Mouse (Mus musculus) layer of hippocampus, postnatal 25 days (tissue): ENCODE results near the gene Itgb7. TPM values are rescaled to one million over a fixed set of nuclear protein-coding genes. Genes with fewer than 3 reads are reported as not detected.

Experiments used
- total RNA-seq, 2 experiments: library from RNA; stranded (reverse); gene quantifications; 2 replicates each; pipeline ENCODE4 v1.2.3; 2021

The Itgb7 gene
- total RNA-seq, 2 experiments from 2014 or later = 2.0 to 2.3 TPM

Other genes with a start within 250 kb of the Itgb7 start
- gene Krt8, start 227.5 kb downstream of the Itgb7 start, total RNA-seq = under 1 TPM in 1 of 2 experiments, not detected in 1; 0.19 TPM
- under 1 TPM; 0.17 to 0.26 TPM for gene Krt18, start 203.8 kb downstream of the Itgb7 start, total RNA-seq
- gene Eif4b, start 158.2 kb downstream of the Itgb7 start, total RNA-seq = 100 to 1,000 TPM; 182 to 188 TPM
- gene Tns2, start 131.5 kb downstream of the Itgb7 start, total RNA-seq = 10 to 100 TPM; 13.3 to 15.0 TPM
- 100 to 1,000 TPM; 149 to 154 TPM for gene Spryd3, start 95.7 kb downstream of the Itgb7 start, total RNA-seq
- gene Igfbp6, start 87.6 kb downstream of the Itgb7 start, total RNA-seq = 10 to 100 TPM in 1 of 2 experiments, 1 to 10 TPM in 1; 8.0 to 11.1 TPM
- gene Soat2, start 81.4 kb downstream of the Itgb7 start, total RNA-seq = not detected
- 10 to 100 TPM; 66.6 to 70.2 TPM for gene Zfp740, start 28.7 kb downstream of the Itgb7 start, total RNA-seq
- 10 to 100 TPM; 32.5 to 38.4 TPM for gene Csad, start 27.2 kb downstream of the Itgb7 start, total RNA-seq
- 10 to 100 TPM; 13.1 to 13.6 TPM for gene Rarg, start 25.6 kb upstream of the Itgb7 start, total RNA-seq
- not detected for gene Gm9918, start 38.6 kb upstream of the Itgb7 start, total RNA-seq
- 10 to 100 TPM; 39.0 to 39.6 TPM for gene Mfsd5, start 47.5 kb upstream of the Itgb7 start, total RNA-seq
- gene Espl1, start 64.3 kb upstream of the Itgb7 start, total RNA-seq = 1 to 10 TPM; 2.9 to 3.5 TPM
- gene Pfdn5, start 94.2 kb upstream of the Itgb7 start, total RNA-seq = 100 to 1,000 TPM; 386 to 396 TPM
- gene Myg1, start 99.8 kb upstream of the Itgb7 start, total RNA-seq = 10 to 100 TPM; 63.0 to 66.1 TPM
- 10 to 100 TPM; 19.6 to 23.1 TPM for gene Aaas, start 118.8 kb upstream of the Itgb7 start, total RNA-seq
- under 1 TPM; 0.86 to 0.99 TPM for gene Sp7, start 135.2 kb upstream of the Itgb7 start, total RNA-seq
- gene Sp1, start 174.2 kb upstream of the Itgb7 start, total RNA-seq = 10 to 100 TPM; 22.5 to 24.2 TPM
- gene Amhr2, start 213.4 kb upstream of the Itgb7 start, total RNA-seq = under 1 TPM; 0.80 to 0.91 TPM
- 10 to 100 TPM; 32.2 to 36.9 TPM for gene Prr13, start 227.1 kb upstream of the Itgb7 start, total RNA-seq
- 100 to 1,000 TPM; 449 to 472 TPM for gene Pcbp2, start 238.6 kb upstream of the Itgb7 start, total RNA-seq